Mouse (Mus musculus) midbrain, embryonic 11.5 days (tissue): ENCODE results near the gene Rsad1. TPM values are rescaled to one million over a fixed set of nuclear protein-coding genes. Genes with fewer than 3 reads are reported as not detected.

ENCODE experiments used
- ATAC-seq: fragments of 200-750 bp; cut with Nextera tagmentation; 2 replicates; pipeline ENCODE4 v1.8.0; 2017; ENCODE audit warnings: moderate TSS enrichment, moderate library complexity; ENCODE audit not compliant: low FRiP score
- DNase-seq: peaks from one replicate; pipeline ENCODE4 v3.0.0; 2015; ENCODE audit warnings: low spot score; ENCODE audit errors: missing footprints
- H3K27ac ChIP-seq: fragments of 300-500 bp; sonication (generic); 2 replicates; pipeline ENCODE4 v1.5.1; 2014; ENCODE audit warnings: low read depth, low read length
- H3K27me3 ChIP-seq: fragments of 300-500 bp; sonication (generic); 2 replicates; pipeline ENCODE4 v1.6.1; 2014; ENCODE audit warnings: mild to moderate bottlenecking, low read length, moderate library complexity, mixed read lengths; ENCODE audit not compliant: control insufficient read depth, insufficient read depth
- H3K36me3 ChIP-seq: fragments of 300-500 bp; sonication (generic); 2 replicates; pipeline ENCODE4 v1.6.1; 2014; ENCODE audit warnings: mild to moderate bottlenecking, low read length, moderate library complexity, mixed read lengths; ENCODE audit not compliant: control insufficient read depth, insufficient read depth
- H3K4me1 ChIP-seq: fragments of 300-500 bp; sonication (generic); 2 replicates; pipeline ENCODE4 v1.6.1; 2014; ENCODE audit warnings: low read length; ENCODE audit not compliant: control insufficient read depth, insufficient read depth
- H3K4me2 ChIP-seq: fragments of 300-500 bp; sonication (generic); 2 replicates; pipeline ENCODE4 v1.6.1; 2014; ENCODE audit warnings: mild to moderate bottlenecking, moderate library complexity
- H3K4me3 ChIP-seq: fragments of 300-500 bp; sonication (generic); 2 replicates; pipeline ENCODE4 v1.5.1; 2014; ENCODE audit warnings: low read depth, low read length
- H3K9ac ChIP-seq: fragments of 300-500 bp; sonication (generic); 2 replicates; pipeline ENCODE4 v1.6.1; 2014; ENCODE audit warnings: low read length
- H3K9me3 ChIP-seq: fragments of 300-500 bp; sonication (generic); 2 replicates; pipeline ENCODE4 v1.6.1; 2016; ENCODE audit warnings: low read length; ENCODE audit not compliant: control insufficient read depth
- WGBS: fragments of 180-500 bp; shearing (Covaris S2); extraction: QIAGEN DNeasy Blood & Tissue Kit; methylation state at CpG from one replicate; pipeline ENCODE4 v1.1.7; 2014; 5-methylcytosine and 5-hydroxymethylcytosine counted together
- polyA plus RNA-seq: library from polyadenylated mRNA; unstranded; fragments of >200 nt; fragmentation: Nextera tagmentation; extraction: Ambion mirVana; gene quantifications from 2 replicates; pipeline ENCODE4 v1.2.1, GENCODE M21; 2014

Rsad1 gene
- polyA plus RNA-seq, 1 experiment from 2014 or later: 3.9 TPM

- no peak overlapping the region for H3K4me3 ChIP-seq
- H3K9me3 ChIP-seq: no peaks in the 10 kb centered on the region
- H3K36me3 ChIP-seq: no peaks in the 10 kb centered on the region
- H3K27ac ChIP-seq: no peak overlapping the region
- ATAC-seq (no peak), DNase-seq (no peak)
- peaks cover 12% of the 10 kb centered on the region; the same call in 1 of the 2 replicates for H3K27me3 ChIP-seq
- H3K4me2 ChIP-seq: no peak overlapping the region
- no peak overlapping the region for H3K9ac ChIP-seq
- H3K4me1 ChIP-seq: peaks cover 13% of the 10 kb centered on the region
- 92% methylated on average over 8 of the region's 8 CpGs for WGBS
Measured at GRCm38 (mm10) chr11:94501482-94501881, 47.6 kb downstream of the Rsad1 start.

GRCm38 (mm10) chr11:94500362-94500761 is 48.7 kb downstream of the Rsad1 start:
- Histone ChIP-seq H3K27ac (no peak overlapping the region), H3K4me3 (no peak overlapping the region), H3K4me2 (no peak overlapping the region), H3K9me3 (no peaks in the 10 kb centered on the region), H3K4me1 (peaks cover 13% of the 10 kb centered on the region), H3K9ac (no peak overlapping the region), H3K27me3 (peaks cover 12% of the 10 kb centered on the region; the same call in 1 of the 2 replicates), H3K36me3 (no peaks in the 10 kb centered on the region)
- WGBS: 36% methylated on average over 8 of the region's 8 CpGs
- ATAC-seq (no peak), DNase-seq (no peak)

GRCm38 (mm10) chr11:94499661-94500152 is 49.3 kb downstream of the Rsad1 start, which contains the start of gene Epn3:
Gene Epn3 (minus strand): TSS chr11:94499974.
- ATAC-seq: peak; percentile 38; the same call in 1 of the 2 replicates
- WGBS: under 1% methylated on average over 23 of the region's 26 CpGs
- peaks cover 12% of the 10 kb centered on the region; the same call in 1 of the 2 replicates for H3K27me3 ChIP-seq

GRCm38 (mm10) chr11:94499035-94499434 is 50.0 kb downstream of the Rsad1 start:
- Histone ChIP-seq H3K9me3 (no peaks in the 10 kb centered on the region), H3K27ac (no peak overlapping the region), H3K36me3 (no peaks in the 10 kb centered on the region), H3K4me1 (peaks cover 13% of the 10 kb centered on the region), H3K9ac (no peak overlapping the region), H3K27me3 (peaks cover 12% of the 10 kb centered on the region; the same call in 1 of the 2 replicates), H3K4me2 (peak overlapping the region; percentile 57), H3K4me3 (no peak overlapping the region)
- no peak for DNase-seq
- peak; percentile 54 for ATAC-seq
- WGBS: 3% methylated on average over 2 of the region's 2 CpGs

More at GRCm38 (mm10) chr11:94499661-94500152, 49.3 kb downstream of the Rsad1 start, which contains the start of gene Epn3:
- Histone ChIP-seq H3K9me3 (no peaks in the 10 kb centered on the region), H3K4me2 (peak within 1 kb of the TSS; percentile 57), H3K4me3 (peak within 1 kb of the TSS; percentile 26), H3K4me1 (peaks cover 13% of the 10 kb centered on the region), H3K27ac (no peak within 1 kb of the TSS), H3K36me3 (no peaks in the 10 kb centered on the region), H3K9ac (peak within 1 kb of the TSS; percentile 51)
- DNase-seq: peak; percentile 88

- H3K27me3 ChIP-seq: peaks cover 12% of the 10 kb centered on the region; the same call in 1 of the 2 replicates
- H3K4me3 ChIP-seq: no peak overlapping the region
- H3K36me3 ChIP-seq: no peaks in the 10 kb centered on the region
- H3K27ac ChIP-seq: no peak overlapping the region
- 20% methylated on average over 19 of the region's 19 CpGs for WGBS
- H3K4me2 ChIP-seq: no peak overlapping the region
- no peak overlapping the region for H3K9ac ChIP-seq
- H3K9me3 ChIP-seq: no peaks in the 10 kb centered on the region
- ATAC-seq: no peak
- H3K4me1 ChIP-seq: peaks cover 13% of the 10 kb centered on the region
- no peak for DNase-seq
Measured at GRCm38 (mm10) chr11:94498093-94498996, 50.7 kb downstream of the Rsad1 start.

GRCm38 (mm10) chr11:94495415-94495814 is 53.6 kb downstream of the Rsad1 start:
- no peak for DNase-seq
- H3K9me3 ChIP-seq: no peaks in the 10 kb centered on the region
- H3K27me3 ChIP-seq: peaks cover 27% of the 10 kb centered on the region
- 77% methylated on average over 3 of the region's 3 CpGs for WGBS
- H3K27ac ChIP-seq: no peak overlapping the region
- H3K4me1 ChIP-seq: peaks cover 18% of the 10 kb centered on the region
- no peak for ATAC-seq
- H3K9ac ChIP-seq: no peak overlapping the region
- no peaks in the 10 kb centered on the region for H3K36me3 ChIP-seq
- no peak overlapping the region for H3K4me2 ChIP-seq
- H3K4me3 ChIP-seq: no peak overlapping the region

- H3K4me2 ChIP-seq: no peak overlapping the region
- no peak overlapping the region for H3K9ac ChIP-seq
- H3K27ac ChIP-seq: no peak overlapping the region
- H3K4me3 ChIP-seq: no peak overlapping the region; the same call in 1 of the 2 replicates
- DNase-seq: no peak
- H3K9me3 ChIP-seq: no peaks in the 10 kb centered on the region
- H3K4me1 ChIP-seq: peaks cover 5% of the 10 kb centered on the region
- 70% methylated on average over 7 of the region's 7 CpGs for WGBS
- ATAC-seq: no peak
- H3K36me3 ChIP-seq: no peaks in the 10 kb centered on the region
- peaks cover 16% of the 10 kb centered on the region for H3K27me3 ChIP-seq
Measured at GRCm38 (mm10) chr11:94491749-94492099, 57.3 kb downstream of the Rsad1 start.

GRCm38 (mm10) chr11:94491035-94491748 is 57.9 kb downstream of the Rsad1 start:
- Histone ChIP-seq H3K4me2 (peak overlapping the region; percentile 72), H3K27ac (no peak overlapping the region), H3K9ac (peak overlapping the region; percentile 72), H3K4me3 (peak overlapping the region; percentile 52), H3K36me3 (no peaks in the 10 kb centered on the region), H3K9me3 (no peaks in the 10 kb centered on the region), H3K27me3 (peaks cover 16% of the 10 kb centered on the region), H3K4me1 (peaks cover 5% of the 10 kb centered on the region)
- ATAC-seq: peak; percentile 72
- WGBS: 5% methylated on average over 55 of the region's 55 CpGs
- DNase-seq: peak; percentile 95
